Mouse (Mus musculus) hindbrain, embryonic 13.5 days (tissue): ENCODE data around the gene Pde11a. TPM values are rescaled to one million over a fixed set of nuclear protein-coding genes. Genes with fewer than 3 reads are reported as not detected.
A peak's percentile ranks its signal among the peaks of the same experiment; 100 is the strongest.
"Not testable (repeated sequence)": the region's sequence is repeated elsewhere in the genome, so short reads cannot be mapped to it uniquely, and the experiment has no call there.

Experiments
- ATAC-seq: fragments of 200-750 bp; cut with Nextera tagmentation; 2 replicates; pipeline ENCODE4 v1.8.0; 2017; ENCODE audit warnings: moderate TSS enrichment; ENCODE audit not compliant: low FRiP score
- H3K27ac ChIP-seq: fragments of 300-500 bp; sonication (generic); 2 replicates; pipeline ENCODE4 v1.5.1; 2015; ENCODE audit warnings: inconsistent platforms, mild to moderate bottlenecking, moderate library complexity
- H3K27me3 ChIP-seq: fragments of 300-500 bp; sonication (generic); 2 replicates; pipeline ENCODE4 v1.6.1; 2015; ENCODE audit warnings: mild to moderate bottlenecking, inconsistent platforms
- H3K36me3 ChIP-seq: fragments of 300-500 bp; sonication (generic); 2 replicates; pipeline ENCODE4 v1.6.1; 2015; ENCODE audit warnings: mild to moderate bottlenecking, inconsistent platforms
- H3K4me1 ChIP-seq: fragments of 300-500 bp; sonication (generic); replicated peaks from 2 replicates; pipeline ENCODE4 v1.6.1; 2015; ENCODE audit warnings: inconsistent platforms
- H3K4me2 ChIP-seq: fragments of 300-500 bp; sonication (generic); 2 replicates; pipeline ENCODE4 v1.6.1; 2015; ENCODE audit warnings: inconsistent platforms, mild to moderate bottlenecking, moderate library complexity
- H3K4me3 ChIP-seq: fragments of 300-500 bp; sonication (generic); 2 replicates; pipeline ENCODE4 v1.5.1; 2015; ENCODE audit warnings: mild to moderate bottlenecking, inconsistent platforms
- H3K9ac ChIP-seq: fragments of 300-500 bp; sonication (generic); 2 replicates; pipeline ENCODE4 v1.6.1; 2015; ENCODE audit warnings: mild to moderate bottlenecking, inconsistent platforms
- H3K9me3 ChIP-seq: fragments of 300-500 bp; sonication (generic); 2 replicates; pipeline ENCODE4 v1.6.1; 2016; ENCODE audit warnings: inconsistent platforms
- WGBS: fragments of 180-500 bp; shearing (Covaris S2); methylation state at CpG from one replicate; pipeline ENCODE4 v1.1.7; 2015; 5-methylcytosine and 5-hydroxymethylcytosine counted together
- polyA plus RNA-seq: library from polyadenylated mRNA; unstranded; fragments of >200 nt; fragmentation: Nextera tagmentation; extraction: Ambion mirVana; gene quantifications from 2 replicates; pipeline ENCODE4 v1.2.1, GENCODE M21; 2015

Pde11a gene
- polyA plus RNA-seq, 1 experiment from 2014 or later, result 1.6 TPM

- peak overlapping the region; percentile 36 for H3K4me2 ChIP-seq
- H3K4me1 ChIP-seq, result peaks cover 71% of the 10 kb centered on the region
Measured at GRCm38 (mm10) chr2:75988779-75989363, 349.7 kb downstream of the Pde11a start.

GRCm38 (mm10) chr2:75988378-75988777 lies 350.2 kb downstream of the Pde11a start:
- peak overlapping the region; percentile 46 for H3K9ac ChIP-seq
- peak overlapping the region; percentile 36 for H3K4me2 ChIP-seq
- H3K36me3 ChIP-seq, result no peaks in the 10 kb centered on the region
- ATAC-seq, result peak; percentile 76
- no peaks in the 10 kb centered on the region for H3K9me3 ChIP-seq
- H3K4me1 ChIP-seq, result peaks cover 67% of the 10 kb centered on the region
- H3K4me3 ChIP-seq, result peak overlapping the region; percentile 12
- 16% methylated on average over 4 of the region's 4 CpGs for WGBS
- no peaks in the 10 kb centered on the region for H3K27me3 ChIP-seq
- peak overlapping the region; percentile 91 for H3K27ac ChIP-seq

More at GRCm38 (mm10) chr2:75988779-75989363, 349.7 kb downstream of the Pde11a start:
- no peaks in the 10 kb centered on the region for H3K27me3 ChIP-seq
- H3K36me3 ChIP-seq, result no peaks in the 10 kb centered on the region
- peak overlapping the region; percentile 46 for H3K9ac ChIP-seq
- peak; percentile 82 for ATAC-seq
- H3K9me3 ChIP-seq, result no peaks in the 10 kb centered on the region
- WGBS, result 21% methylated on average over 7 of the region's 7 CpGs
- peak overlapping the region; percentile 12 for H3K4me3 ChIP-seq
- peak overlapping the region; percentile 91 for H3K27ac ChIP-seq

GRCm38 (mm10) chr2:75987739-75988138 lies 350.8 kb downstream of the Pde11a start:
- ATAC-seq, result no peak
- Histone ChIP-seq H3K36me3 (no peaks in the 10 kb centered on the region), H3K9ac (no peak overlapping the region), H3K27ac (peak overlapping the region; percentile 91), H3K9me3 (no peaks in the 10 kb centered on the region), H3K27me3 (no peaks in the 10 kb centered on the region), H3K4me2 (no peak overlapping the region), H3K4me1 (peaks cover 62% of the 10 kb centered on the region), H3K4me3 (no peak overlapping the region)
- 68% methylated on average over 9 of the region's 9 CpGs for WGBS

GRCm38 (mm10) chr2:75985124-75985523 lies 353.4 kb downstream of the Pde11a start:
- H3K9me3 ChIP-seq, result no peaks in the 10 kb centered on the region
- H3K27me3 ChIP-seq, result no peaks in the 10 kb centered on the region
- peak; percentile 19; the same call in 1 of the 2 replicates for ATAC-seq
- WGBS, result 5% methylated on average over 2 of the region's 2 CpGs
- no peak overlapping the region for H3K9ac ChIP-seq
- no peak overlapping the region for H3K4me3 ChIP-seq
- peaks cover 44% of the 10 kb centered on the region for H3K4me1 ChIP-seq
- no peaks in the 10 kb centered on the region for H3K36me3 ChIP-seq
- H3K4me2 ChIP-seq, result no peak overlapping the region; the same call in 1 of the 2 replicates
- peak overlapping the region; percentile 69 for H3K27ac ChIP-seq

GRCm38 (mm10) chr2:75983847-75984246 lies 354.7 kb downstream of the Pde11a start:
- WGBS, result 56% methylated on average over 3 of the region's 3 CpGs
- Histone ChIP-seq H3K9ac (no peak overlapping the region), H3K4me1 (peaks cover 31% of the 10 kb centered on the region), H3K4me2 (no peak overlapping the region), H3K27ac (0 out of 2 replicates have a peak overlapping the region, but pooled peaks have one; percentile 13), H3K27me3 (no peaks in the 10 kb centered on the region), H3K36me3 (no peaks in the 10 kb centered on the region), H3K4me3 (no peak overlapping the region), H3K9me3 (no peaks in the 10 kb centered on the region)
- no peak for ATAC-seq

- peaks cover 24% of the 10 kb centered on the region for H3K4me1 ChIP-seq
- H3K27ac ChIP-seq, result no peak overlapping the region
- H3K36me3 ChIP-seq, result no peaks in the 10 kb centered on the region
- no peak overlapping the region for H3K4me2 ChIP-seq
- H3K9me3 ChIP-seq, result no peaks in the 10 kb centered on the region
- ATAC-seq, result no peak
- no peaks in the 10 kb centered on the region for H3K27me3 ChIP-seq
- WGBS, result 97% methylated on average over 3 of the region's 3 CpGs
- no peak overlapping the region for H3K4me3 ChIP-seq
- H3K9ac ChIP-seq, result no peak overlapping the region
Measured at GRCm38 (mm10) chr2:75983091-75983490, 355.5 kb downstream of the Pde11a start.

GRCm38 (mm10) chr2:75982626-75983025 lies 355.9 kb downstream of the Pde11a start:
- Histone ChIP-seq H3K4me1 (peaks cover 19% of the 10 kb centered on the region), H3K9me3 (no peaks in the 10 kb centered on the region), H3K27me3 (no peaks in the 10 kb centered on the region), H3K9ac (no peak overlapping the region), H3K4me2 (no peak overlapping the region), H3K36me3 (no peaks in the 10 kb centered on the region), H3K27ac (no peak overlapping the region), H3K4me3 (no peak overlapping the region)
- WGBS, result 99% methylated on average over 4 of the region's 4 CpGs
- ATAC-seq, result no peak

GRCm38 (mm10) chr2:75981440-75982081 lies 357.0 kb downstream of the Pde11a start, which contains the start of gene Ttc30a1:
Ttc30a1 (minus strand) TSS chr2:75981967.
- not testable (repeated sequence) for H3K36me3 ChIP-seq, H3K9me3 ChIP-seq, H3K27ac ChIP-seq, H3K27me3 ChIP-seq
- Histone ChIP-seq H3K4me1 (peaks cover 12% of the 10 kb centered on the region), H3K4me3 (peak within 1 kb of the TSS; percentile 46), H3K9ac (peak within 1 kb of the TSS; percentile 56; the same call in 1 of the 2 replicates), H3K4me2 (peak within 1 kb of the TSS; percentile 65)
- WGBS, result 2% methylated on average over 33 of the region's 34 CpGs
- peak; percentile 76 for ATAC-seq

GRCm38 (mm10) chr2:75980933-75981439 lies 357.6 kb downstream of the Pde11a start:
- not testable (repeated sequence) for ATAC-seq, H3K36me3 ChIP-seq, H3K4me1 ChIP-seq, H3K27ac ChIP-seq, H3K27me3 ChIP-seq, H3K9me3 ChIP-seq, H3K9ac ChIP-seq
- H3K4me2 ChIP-seq, result peak overlapping the region; percentile 65
- peak overlapping the region; percentile 46 for H3K4me3 ChIP-seq
- 97% methylated on average over 13 of the region's 13 CpGs for WGBS

- H3K4me1 ChIP-seq, H3K4me3 ChIP-seq, H3K27ac ChIP-seq, H3K36me3 ChIP-seq, H3K27me3 ChIP-seq, ATAC-seq, H3K9ac ChIP-seq, H3K9me3 ChIP-seq: not testable (repeated sequence)
- peak within 1 kb of the TSS; percentile 32; the same call in 1 of the 2 replicates for H3K4me2 ChIP-seq
- 22% methylated on average over 20 of the region's 24 CpGs for WGBS
Measured at GRCm38 (mm10) chr2:75977752-75978368, 360.7 kb downstream of the Pde11a start, which contains the start of gene Ttc30a2. Ttc30a2 (minus strand) TSS chr2:75978170.

- H3K4me3 ChIP-seq, H3K4me2 ChIP-seq, H3K27ac ChIP-seq, H3K4me1 ChIP-seq, H3K9ac ChIP-seq, ATAC-seq, H3K36me3 ChIP-seq, H3K27me3 ChIP-seq, H3K9me3 ChIP-seq: not testable (repeated sequence)
- 90% methylated on average over 2 of the region's 2 CpGs for WGBS
Measured at GRCm38 (mm10) chr2:75976070-75976469, 362.5 kb downstream of the Pde11a start.

- no peaks in the 10 kb centered on the region for H3K4me1 ChIP-seq
- no peak overlapping the region for H3K9ac ChIP-seq
- 65% methylated on average over 9 of the region's 9 CpGs for WGBS
- H3K9me3 ChIP-seq, result no peaks in the 10 kb centered on the region
- H3K36me3 ChIP-seq, result no peaks in the 10 kb centered on the region
- ATAC-seq, result no peak
- no peaks in the 10 kb centered on the region for H3K27me3 ChIP-seq
- no peak overlapping the region for H3K27ac ChIP-seq
- no peak overlapping the region for H3K4me3 ChIP-seq
- no peak overlapping the region for H3K4me2 ChIP-seq
Measured at GRCm38 (mm10) chr2:75974131-75974530, 364.4 kb downstream of the Pde11a start.
